Mouse (Mus musculus) WW6 (cell line): ENCODE results near the gene Adgra3.

Source experiments
- DNase-seq: peaks from one replicate; pipeline ENCODE4 v3.0.0-alpha.2; 2013; ENCODE audit warnings: low read depth, low spot score

The Adgra3 gene

GRCm38 (mm10) chr5:49974211-49974610 lies 84.6 kb downstream of the Adgra3 start:
- DNase-seq: no peak

- DNase-seq: no peak
Measured at GRCm38 (mm10) chr5:49969660-49970059, 89.1 kb downstream of the Adgra3 start.

- DNase-seq: no peak
Measured at GRCm38 (mm10) chr5:49967726-49968125, 91.1 kb downstream of the Adgra3 start.

- no peak for DNase-seq
Measured at GRCm38 (mm10) chr5:49965810-49966209, 93.0 kb downstream of the Adgra3 start.

- peak; percentile 13 for DNase-seq
Measured at GRCm38 (mm10) chr5:49961478-49962431, 97.1 kb downstream of the Adgra3 start.

- DNase-seq: no peak
Measured at GRCm38 (mm10) chr5:49936354-49936753, 122.5 kb downstream of the Adgra3 start.

GRCm38 (mm10) chr5:49924712-49925111 lies 134.1 kb downstream of the Adgra3 start:
- DNase-seq: no peak

GRCm38 (mm10) chr5:49915695-49916106 lies 143.1 kb downstream of the Adgra3 start:
- no peak for DNase-seq
